Mouse (Mus musculus) MEL (cell line): Measurements from ENCODE around the gene Dct. TPM values are rescaled to one million over a fixed set of nuclear protein-coding genes. Genes with fewer than 3 reads are reported as not detected.

Source experiments
- DNase-seq: peaks from one replicate; pipeline ENCODE4 v3.0.0; 2011; ENCODE audit warnings: low read depth, low spot score
- H3K27ac ChIP-seq: 2 replicates; pipeline ENCODE4 v1.5.1; 2012; ENCODE audit warnings: low read depth, mild to moderate bottlenecking, control low read depth, low read length, moderate library complexity; ENCODE audit not compliant: control insufficient read depth
- H3K27me3 ChIP-seq, 2 experiments: fragments of 150-350 bp in 1 of 2; sonication (generic) in 1 of 2; 2 replicates each; pipeline ENCODE4 v1.6.1; 2012; ENCODE audit warnings: low read length in 2 of 2, mild to moderate bottlenecking in 2 of 2, improper control_type of control experiment in 1 of 2, moderate library complexity in 1 of 2; ENCODE audit not compliant: insufficient read depth in 2 of 2, control insufficient read depth in 1 of 2
- H3K36me3 ChIP-seq, 2 experiments: 2 replicates each; pipeline ENCODE4 v1.6.1; 2012 to 2014; ENCODE audit warnings: low read length in 2 of 2, improper control_type of control experiment in 1 of 2, inconsistent platforms in 1 of 2, mild to moderate bottlenecking in 1 of 2; ENCODE audit not compliant: insufficient read depth in 2 of 2, control insufficient read depth in 1 of 2
- H3K4me1 ChIP-seq, 2 experiments: fragments of 150-350 bp in 1 of 2; sonication (generic) in 1 of 2; 2 replicates each; pipeline ENCODE4 v1.6.1; 2012; ENCODE audit warnings: low read length in 2 of 2, improper control_type of control experiment in 1 of 2, mild to moderate bottlenecking in 1 of 2; ENCODE audit not compliant: insufficient read depth in 2 of 2, control insufficient read depth in 1 of 2
- H3K4me3 ChIP-seq, 2 experiments: fragments of 150-350 bp in 1 of 2; sonication (generic) in 1 of 2; 2 replicates each; pipeline ENCODE4 v1.5.1; 2012; ENCODE audit warnings: low read depth in 2 of 2, low read length in 2 of 2, mild to moderate bottlenecking in 2 of 2, moderate library complexity in 2 of 2, control low read depth in 1 of 2, improper control_type of control experiment in 1 of 2; ENCODE audit not compliant: control insufficient read depth in 1 of 2, insufficient read depth in 1 of 2
- H3K79me2 ChIP-seq: 2 replicates; pipeline ENCODE4 v1.6.1; 2012; ENCODE audit warnings: mild to moderate bottlenecking, low read length, moderate library complexity; ENCODE audit not compliant: control insufficient read depth, poor library complexity, insufficient read depth
- H3K9ac ChIP-seq: 2 replicates; pipeline ENCODE4 v1.6.1; 2012; ENCODE audit warnings: low read depth, mild to moderate bottlenecking, control low read depth, low read length, moderate library complexity; ENCODE audit not compliant: control insufficient read depth, poor library complexity, severe bottlenecking
- H3K9me3 ChIP-seq: fragments of 150-350 bp; sonication (generic); replicated peaks from 2 replicates; pipeline ENCODE4 v1.6.1; 2012; ENCODE audit warnings: mild to moderate bottlenecking, low read length, improper control_type of control experiment, moderate library complexity; ENCODE audit not compliant: insufficient read depth
- CHD1 ChIP-seq: IDR thresholded peaks from 2 replicates; pipeline ENCODE4 v1.6.1; 2012; ENCODE audit warnings: low read depth, mild to moderate bottlenecking, inconsistent platforms, low read length, improper control_type of control experiment
- CTCF ChIP-seq, 3 experiments: IDR thresholded peaks in 2 of 3; conservative IDR thresholded peaks in 1 of 3; 2 replicates each; pipeline ENCODE4 v1.5.1; 2011 to 2012; ENCODE audit warnings: low read length in 3 of 3, low read depth in 2 of 3, mild to moderate bottlenecking in 2 of 3, improper control_type of control experiment in 1 of 3, inconsistent platforms in 1 of 3, mixed read lengths in 1 of 3, moderate library complexity in 1 of 3; ENCODE audit not compliant: control insufficient read depth in 1 of 3, insufficient read depth in 1 of 3, poor library complexity in 1 of 3, severe bottlenecking in 1 of 3
- E2F4 ChIP-seq: IDR thresholded peaks from 2 replicates; pipeline ENCODE4 v1.6.1; 2011; ENCODE audit warnings: low read depth, low read length, improper control_type of control experiment, borderline replicate concordance
- ELF1 ChIP-seq: IDR thresholded peaks from 2 replicates; pipeline ENCODE4 v1.6.1; 2014; ENCODE audit warnings: low read depth, mild to moderate bottlenecking, inconsistent platforms, low read length, improper control_type of control experiment, moderate library complexity
- EP300 ChIP-seq, 2 experiments: IDR thresholded peaks; 2 replicates each; pipeline ENCODE4 v1.6.1; 2011; ENCODE audit warnings: improper control_type of control experiment in 2 of 2, low read length in 2 of 2, low read depth in 1 of 2, mild to moderate bottlenecking in 1 of 2
- ETS1 ChIP-seq: IDR thresholded peaks from 2 replicates; pipeline ENCODE4 v1.6.1; 2012; ENCODE audit warnings: low read depth, mild to moderate bottlenecking, inconsistent platforms, low read length, improper control_type of control experiment, moderate library complexity
- GABPA ChIP-seq: IDR thresholded peaks from 2 replicates; pipeline ENCODE4 v1.6.1; 2012; ENCODE audit warnings: low read depth, mild to moderate bottlenecking, inconsistent platforms, low read length, improper control_type of control experiment, moderate library complexity
- HCFC1 ChIP-seq: IDR thresholded peaks from 2 replicates; pipeline ENCODE4 v1.6.1; 2012; ENCODE audit warnings: low read depth, mild to moderate bottlenecking, inconsistent platforms, low read length, improper control_type of control experiment, moderate library complexity
- JUND ChIP-seq: IDR thresholded peaks from 2 replicates; pipeline ENCODE4 v1.6.1; 2011; ENCODE audit warnings: low read depth, mild to moderate bottlenecking, improper control_type of control experiment, low read length
- MAX ChIP-seq: IDR thresholded peaks from 2 replicates; pipeline ENCODE4 v1.6.1; 2011; ENCODE audit warnings: low read length, improper control_type of control experiment
- MAZ ChIP-seq: IDR thresholded peaks from 2 replicates; pipeline ENCODE4 v1.6.1; 2012; ENCODE audit warnings: low read depth, mild to moderate bottlenecking, inconsistent platforms, low read length, improper control_type of control experiment
- MEF2A ChIP-seq: IDR thresholded peaks from 2 replicates; pipeline ENCODE4 v1.6.1; 2014; ENCODE audit warnings: low read depth, mild to moderate bottlenecking, inconsistent platforms, low read length, improper control_type of control experiment; ENCODE audit not compliant: poor library complexity, insufficient replicate concordance, severe bottlenecking; ENCODE audit errors: extremely low read depth
- MXI1 ChIP-seq: IDR thresholded peaks from 2 replicates; pipeline ENCODE4 v1.6.1; 2011; ENCODE audit warnings: mild to moderate bottlenecking, low read depth, low read length, improper control_type of control experiment
- NELFE ChIP-seq: IDR thresholded peaks from 2 replicates; pipeline ENCODE4 v1.6.1; 2011; ENCODE audit warnings: low read depth, low read length, improper control_type of control experiment
- NRF1 ChIP-seq: IDR thresholded peaks from 2 replicates; pipeline ENCODE4 v1.6.1; 2014; ENCODE audit warnings: low read depth, mild to moderate bottlenecking, inconsistent platforms, low read length, improper control_type of control experiment, moderate library complexity; ENCODE audit not compliant: poor library complexity, insufficient read depth, severe bottlenecking
- POLR2A ChIP-seq, 2 experiments: IDR thresholded peaks; 2 replicates each; pipeline ENCODE4 v1.6.1; 2011 to 2012; ENCODE audit warnings: low read length in 2 of 2, mild to moderate bottlenecking in 2 of 2, control low read depth in 1 of 2, improper control_type of control experiment in 1 of 2, low read depth in 1 of 2, moderate library complexity in 1 of 2; ENCODE audit not compliant: control insufficient read depth in 1 of 2, insufficient read depth in 1 of 2, poor library complexity in 1 of 2
- POLR2AphosphoS2 ChIP-seq: IDR thresholded peaks from 2 replicates; pipeline ENCODE4 v1.6.1; 2011; ENCODE audit warnings: low read length, improper control_type of control experiment
- POLR2AphosphoS5 ChIP-seq: IDR thresholded peaks from 2 replicates; pipeline ENCODE4 v1.6.1; 2012; ENCODE audit warnings: low read depth, borderline replicate concordance, mild to moderate bottlenecking, inconsistent platforms, low read length, moderate library complexity, mixed read lengths
- RAD21 ChIP-seq: IDR thresholded peaks from 2 replicates; pipeline ENCODE4 v1.6.1; 2011; ENCODE audit warnings: mild to moderate bottlenecking, low read depth, low read length, improper control_type of control experiment
- SMC3 ChIP-seq: IDR thresholded peaks from 2 replicates; pipeline ENCODE4 v1.6.1; 2011; ENCODE audit warnings: low read depth, low read length, improper control_type of control experiment
- TAL1 ChIP-seq: IDR thresholded peaks from 2 replicates; pipeline ENCODE4 v1.6.1; 2012; ENCODE audit warnings: mild to moderate bottlenecking, inconsistent platforms, low read length, moderate library complexity, mixed read lengths
- TBP ChIP-seq: IDR thresholded peaks from 2 replicates; pipeline ENCODE4 v1.8.0; 2011; ENCODE audit warnings: low read depth, low read length, improper control_type of control experiment
- TCF12 ChIP-seq: IDR thresholded peaks from 2 replicates; pipeline ENCODE4 v1.6.1; 2014; ENCODE audit warnings: low read depth, mild to moderate bottlenecking, inconsistent platforms, low read length, improper control_type of control experiment, moderate library complexity
- UBTF ChIP-seq: IDR thresholded peaks from 2 replicates; pipeline ENCODE4 v1.6.1; 2012; ENCODE audit warnings: low read depth, mild to moderate bottlenecking, inconsistent platforms, low read length, improper control_type of control experiment, moderate library complexity, borderline replicate concordance; ENCODE audit not compliant: insufficient read depth
- USF1 ChIP-seq: IDR thresholded peaks from 2 replicates; pipeline ENCODE4 v1.6.1; 2014; ENCODE audit warnings: low read depth, mild to moderate bottlenecking, inconsistent platforms, low read length, improper control_type of control experiment, moderate library complexity
- ZC3H11A ChIP-seq: IDR thresholded peaks from 2 replicates; pipeline ENCODE4 v1.6.1; 2012; ENCODE audit warnings: low read depth, mild to moderate bottlenecking, inconsistent platforms, low read length, improper control_type of control experiment
- ZKSCAN1 ChIP-seq: IDR thresholded peaks from 2 replicates; pipeline ENCODE4 v1.6.1; 2012; ENCODE audit warnings: low read depth, mild to moderate bottlenecking, inconsistent platforms, low read length, improper control_type of control experiment, moderate library complexity
- polyA plus RNA-seq, 2 experiments: library from polyadenylated mRNA; stranded (reverse) in 1 of 2; unstranded in 1 of 2; fragments of >175 nt in 1 of 2; fragments of >200 nt in 1 of 2; gene quantifications; 2 replicates each; pipeline versions ENCODE4 v1.2.1 to v1.2.4; 2012; ENCODE audit warnings: low replicate concordance in 2 of 2, low read depth in 1 of 2; ENCODE audit not compliant: insufficient read length in 2 of 2, insufficient read depth in 1 of 2, missing spikeins in 1 of 2
- total RNA-seq: library from RNA; depleted of rRNA; stranded (reverse); fragments of 300-350 nt; gene quantifications from 2 replicates; pipeline ENCODE4 v1.2.3, GENCODE M21; 2012

Dct gene
- total and polyA plus RNA-seq, 3 experiments: 0.08 to 0.49 TPM; not detected in 1

DNA sequence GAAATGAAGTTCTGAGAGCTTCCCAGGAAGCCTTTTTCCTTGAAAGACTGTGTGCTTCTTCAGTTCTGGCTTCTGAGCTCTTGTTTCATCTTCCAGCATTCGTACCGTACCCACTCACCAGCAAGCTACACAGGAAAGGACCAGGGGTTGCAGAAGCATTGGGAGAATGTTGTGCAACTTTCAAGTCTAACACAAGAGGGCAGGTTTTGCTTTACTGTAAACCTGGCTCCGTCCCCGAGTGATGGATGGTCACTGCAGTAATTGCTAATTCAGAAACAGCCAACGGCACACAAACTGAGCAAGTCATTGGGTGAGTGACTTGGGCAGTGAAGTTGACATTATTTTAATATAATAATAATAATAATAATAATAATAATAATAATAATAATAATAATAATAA lies 46.3 kb downstream of the Dct start:
- H3K36me3 ChIP-seq: no peaks in the 10 kb centered on the region
- no peaks in the 10 kb centered on the region for H3K9me3 ChIP-seq
- no peak overlapping the region for H3K4me3 ChIP-seq
- no peaks in the 10 kb centered on the region for H3K4me1 ChIP-seq
- no peak overlapping the region for H3K9ac ChIP-seq
- no peaks in the 10 kb centered on the region for H3K27me3 ChIP-seq
- peak; percentile 4; the same call in 1 of the 2 replicates for TF ChIP-seq SMC3
- no peak for TF ChIP-seq E2F4
- peak in 1 of 3 experiments; percentile 13; a peak in 2 of 6 replicates for TF ChIP-seq CTCF (IDR thresholded peaks at IDR 0.05 in 2 of 3, conservative IDR thresholded peaks at IDR 0.05 in 1 of 3; ENCODE audit: control insufficient read depth in 1 of 3, insufficient read depth in 1 of 3, low read depth in 2 of 3, low read length in 3 of 3, poor library complexity in 1 of 3, severe bottlenecking in 1 of 3)
- H3K79me2 ChIP-seq: no peaks in the 10 kb centered on the region
- DNase-seq: peak; percentile 1
- no peak overlapping the region for H3K27ac ChIP-seq

DNA sequence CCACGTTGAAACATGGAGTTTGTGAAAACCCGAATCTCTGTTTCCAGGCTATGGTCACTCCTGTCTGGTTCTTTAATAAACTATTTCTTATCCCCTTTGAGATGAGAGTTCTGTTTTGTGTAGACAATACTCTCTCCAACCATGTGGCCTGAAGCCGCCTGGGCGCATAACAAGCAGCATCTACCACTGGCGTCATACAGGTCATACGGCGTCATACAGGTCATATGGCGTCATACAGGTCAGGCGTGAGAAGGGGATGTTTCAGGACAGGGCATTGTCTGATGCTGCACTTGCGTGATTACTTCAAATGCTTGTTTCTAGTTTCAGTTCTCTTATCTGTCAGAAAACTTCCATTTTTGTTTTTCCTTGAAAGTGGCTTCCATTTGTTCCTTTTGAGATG lies 47.6 kb downstream of the Dct start:
- Histone ChIP-seq H3K79me2 (no peaks in the 10 kb centered on the region), H3K27ac (no peak overlapping the region), H3K27me3 (no peaks in the 10 kb centered on the region), H3K4me3 (no peak overlapping the region), H3K9ac (no peak overlapping the region), H3K9me3 (no peaks in the 10 kb centered on the region), H3K4me1 (no peaks in the 10 kb centered on the region), H3K36me3 (no peaks in the 10 kb centered on the region)
- no peak for DNase-seq
- TF ChIP-seq NRF1 (no peak), EP300 (IDR thresholded peaks at IDR 0.05; ENCODE audit: low read depth in 1 of 2, low read length in 2 of 2) (no peak), POLR2A (IDR thresholded peaks at IDR 0.05; ENCODE audit: control insufficient read depth in 1 of 2, insufficient read depth in 1 of 2, low read depth in 1 of 2, low read length in 2 of 2, poor library complexity in 1 of 2) (no peak), TCF12 (no peak), GABPA (no peak), UBTF (no peak), POLR2AphosphoS2 (no peak), ETS1 (no peak), CHD1 (no peak), TBP (no peak), MAZ (no peak), HCFC1 (no peak), SMC3 (no peak), ELF1 (no peak)

GRCm38 (mm10) chr14:117993845-117994244 lies 58.2 kb downstream of the Dct start:
- Histone ChIP-seq H3K27ac (no peak overlapping the region), H3K4me3 (no peak overlapping the region), H3K27me3 (no peaks in the 10 kb centered on the region), H3K9ac (no peak overlapping the region), H3K79me2 (no peaks in the 10 kb centered on the region), H3K36me3 (no peaks in the 10 kb centered on the region), H3K4me1 (no peaks in the 10 kb centered on the region), H3K9me3 (no peaks in the 10 kb centered on the region)
- DNase-seq: no peak
- no peak for TF ChIP-seq TAL1
- TF ChIP-seq POLR2AphosphoS5: no peak
- no peak for TF ChIP-seq MXI1
- TF ChIP-seq JUND: no peak
- TF ChIP-seq CHD1: no peak
- no peak for TF ChIP-seq ZC3H11A
- no peak for TF ChIP-seq ELF1
- TF ChIP-seq E2F4: no peak
- TF ChIP-seq MEF2A: no peak
- no peak for TF ChIP-seq MAX
- no peak for TF ChIP-seq USF1
- no peak for TF ChIP-seq NELFE
- TF ChIP-seq ZKSCAN1: no peak
- no peak for TF ChIP-seq GABPA
- no peak for TF ChIP-seq RAD21
- TF ChIP-seq MAZ: no peak
- no peak for TF ChIP-seq HCFC1
